Mouse (Mus musculus): ENCODE data around the gene Lmo7.

- TF ChIP-seq GATA1 (IDR thresholded peaks at IDR 0.05; ENCODE audit: low read length) (no peak), TAL1 (IDR thresholded peaks at IDR 0.05; ENCODE audit: low read length) (no peak)
These were observed 114.7 kb downstream of the Lmo7 start for GRCm38 (mm10) chr14:101844467-101844866.

All from erythroblast, embryonic 14.5 days (primary cell).